Comparison of ENCODE assay signal across 21 mouse cellular contexts in genomic region chr6:100430286-100430685, GRCm38 (mm10).
"Had no signal": no experiment of that assay in that cellular context is flagged by ENCODE, and none has a peak within 500 bp of the region (broad histone marks: within the 10 kb centered on the region; RNA-seq: fewer than 3 reads in every experiment).

No protein-coding gene starts in this region.

- H3K4me1 ChIP-seq: lung, embryonic 15.5 days; megakaryocyte, embryonic 14.5 days; stomach, embryonic 15.5 days had no signal

- H3K27ac ChIP-seq: kidney, postnatal 0 days; layer of hippocampus, adult 2 months; limb, embryonic 13.5 days; liver, embryonic 14.5 days; lung, embryonic 15.5 days; midbrain, embryonic 10.5 days; midbrain, embryonic 13.5 days; neural tube, embryonic 13.5 days; stomach, embryonic 15.5 days had no signal

- ATAC-seq: midbrain, embryonic 13.5 days; midbrain, embryonic 16.5 days had no signal

- H3K9me3 ChIP-seq: lung, embryonic 15.5 days; midbrain, embryonic 13.5 days; neural tube, embryonic 13.5 days; stomach, embryonic 15.5 days had no signal

- H3K4me2 ChIP-seq: limb, embryonic 13.5 days; liver, embryonic 11.5 days; lung, embryonic 15.5 days; midbrain, embryonic 13.5 days; neural tube, embryonic 13.5 days; stomach, embryonic 15.5 days had no signal

- H3K36me3 ChIP-seq: limb, embryonic 13.5 days; lung, embryonic 15.5 days; midbrain, embryonic 10.5 days; midbrain, embryonic 13.5 days; neural tube, embryonic 13.5 days; stomach, embryonic 15.5 days had no signal

- H3K27me3 ChIP-seq: lung, embryonic 15.5 days; stomach, embryonic 15.5 days had no signal

- DNase-seq: kidney, postnatal 25 days; layer of hippocampus, adult 9-11 months; lung, adult 18-20 months; lung, postnatal 10 days; lung, postnatal 36 days; retina, postnatal 1 day; spleen, adult 18-20 months; thymus, postnatal 25 days had no signal

- H3K9ac ChIP-seq: limb, embryonic 13.5 days; liver, embryonic 14.5 days; lung, embryonic 15.5 days; midbrain, embryonic 13.5 days; neural tube, embryonic 13.5 days; stomach, embryonic 15.5 days had no signal

- H3K4me3 ChIP-seq: layer of hippocampus, adult 2 months; limb, embryonic 13.5 days; lung, embryonic 15.5 days; megakaryocyte, embryonic 14.5 days; midbrain, embryonic 10.5 days; midbrain, embryonic 13.5 days; myocyte; neural tube, embryonic 13.5 days; stomach, embryonic 15.5 days had no signal
